Mouse (Mus musculus): Measurements from ENCODE around the gene Adnp. TPM values are rescaled to one million over a fixed set of nuclear protein-coding genes. Genes with fewer than 3 reads are reported as not detected.
"Not testable (repeated sequence)": the region's sequence is repeated elsewhere in the genome, so short reads cannot be mapped to it uniquely, and the experiment has no call there.

Adnp gene
- polyA plus RNA-seq, 1 experiment from 2014 or later = 15.9 TPM

DNA sequence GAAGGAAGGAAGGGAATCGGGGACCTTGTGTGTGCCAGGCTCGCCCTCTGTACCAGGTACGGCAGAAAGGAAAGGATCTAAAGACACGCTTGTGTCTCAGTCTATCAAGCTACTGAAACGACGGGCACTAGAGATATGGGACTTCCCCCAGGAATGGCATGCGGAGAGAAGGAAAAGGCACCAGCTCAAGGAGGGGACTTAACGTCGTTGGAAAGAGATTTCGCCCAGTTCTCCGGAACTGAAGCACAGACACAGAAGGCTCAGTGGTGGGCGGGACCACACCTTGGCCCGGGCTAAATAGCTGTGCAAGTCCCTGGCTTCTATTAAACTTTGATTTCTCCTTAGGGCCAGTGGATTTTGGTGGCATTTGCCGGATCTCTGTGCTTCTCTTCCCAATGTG, 44.9 kb downstream of the Adnp start:
- 12% methylated on average over 14 of the region's 14 CpGs for WGBS

DNA sequence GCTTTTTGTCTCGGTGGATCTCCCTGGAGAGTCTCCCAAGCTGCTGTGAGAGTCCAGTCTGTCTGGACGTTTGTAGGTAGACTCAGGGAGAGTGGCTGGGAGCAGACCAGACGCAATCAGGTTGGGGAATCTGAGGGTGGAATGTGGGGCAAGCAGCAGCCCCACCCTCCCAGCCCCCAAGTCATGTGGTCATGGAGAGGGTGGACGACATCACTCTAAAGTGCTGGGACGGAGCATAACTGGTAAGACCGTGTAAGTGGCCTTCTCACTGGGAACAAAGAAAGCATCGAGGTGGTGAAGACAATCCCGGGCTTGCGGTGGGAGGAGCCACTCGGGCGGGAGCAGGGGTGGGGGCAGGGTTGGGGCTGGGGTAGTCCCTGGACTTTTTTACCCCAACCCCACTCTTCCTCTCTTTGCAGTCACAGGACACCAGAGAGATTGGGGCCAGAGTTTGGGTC, 45.4 kb downstream of the Adnp start:
- Histone ChIP-seq H3K4me2 (peak overlapping the region; percentile 35), H3K27ac (no peak overlapping the region), H3K9ac (no peak overlapping the region), H3K27me3 (replicated peaks) (no peaks in the 10 kb centered on the region), H3K9me3 (no peaks in the 10 kb centered on the region), H3K36me3 (replicated peaks) (no peaks in the 10 kb centered on the region), H3K4me1 (peaks cover 16% of the 10 kb centered on the region), H3K4me3 (peak overlapping the region; percentile 13; the same call in 1 of the 2 replicates)
- ATAC-seq (replicated peaks) = no peak
- 1% methylated on average over 11 of the region's 11 CpGs for WGBS

More for the DNA sequence above, 44.9 kb downstream of the Adnp start:
- Histone ChIP-seq H3K4me2 (peak overlapping the region; percentile 35), H3K36me3 (replicated peaks) (no peaks in the 10 kb centered on the region), H3K4me1 (peaks cover 16% of the 10 kb centered on the region), H3K4me3 (peak overlapping the region; percentile 13; the same call in 1 of the 2 replicates), H3K9ac (no peak overlapping the region), H3K27ac (no peak overlapping the region), H3K27me3 (replicated peaks) (no peaks in the 10 kb centered on the region), H3K9me3 (no peaks in the 10 kb centered on the region)
- ATAC-seq (replicated peaks) = no peak

DNA sequence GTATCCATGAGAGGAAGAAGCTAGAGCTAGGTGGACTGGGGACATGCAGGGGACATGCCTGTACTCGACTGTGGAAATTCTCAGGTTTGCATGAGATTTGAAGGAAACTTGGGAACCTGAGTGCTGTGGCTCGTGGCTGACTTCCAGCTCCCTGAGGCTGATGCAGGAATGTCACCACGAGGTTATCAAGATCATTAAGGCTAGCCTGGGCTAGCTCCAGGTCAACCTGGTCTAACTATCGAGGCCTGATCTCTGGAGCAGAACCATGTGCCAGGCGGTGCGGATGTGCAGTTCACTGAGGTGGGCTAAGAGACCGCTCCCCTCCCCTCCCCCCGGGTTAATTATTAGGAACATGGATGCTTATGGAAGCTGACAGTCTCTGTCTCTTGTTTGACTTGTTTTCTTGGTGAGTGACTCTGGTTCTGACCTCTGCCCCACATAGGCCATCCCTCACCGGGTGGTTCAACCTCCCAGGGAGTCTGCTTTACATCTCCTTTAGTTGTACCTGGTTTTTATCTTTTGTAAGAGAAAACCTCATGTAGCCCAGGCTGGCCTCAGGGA, 46.5 kb downstream of the Adnp start:
- Histone ChIP-seq H3K4me3 (no peak overlapping the region), H3K4me2 (no peak overlapping the region), H3K4me1 (peaks cover 16% of the 10 kb centered on the region), H3K9me3 (no peaks in the 10 kb centered on the region), H3K9ac (no peak overlapping the region), H3K36me3 (replicated peaks) (no peaks in the 10 kb centered on the region), H3K27me3 (replicated peaks) (no peaks in the 10 kb centered on the region), H3K27ac (no peak overlapping the region)
- ATAC-seq (replicated peaks) = no peak
- WGBS = 82% methylated on average over 9 of the region's 9 CpGs

DNA sequence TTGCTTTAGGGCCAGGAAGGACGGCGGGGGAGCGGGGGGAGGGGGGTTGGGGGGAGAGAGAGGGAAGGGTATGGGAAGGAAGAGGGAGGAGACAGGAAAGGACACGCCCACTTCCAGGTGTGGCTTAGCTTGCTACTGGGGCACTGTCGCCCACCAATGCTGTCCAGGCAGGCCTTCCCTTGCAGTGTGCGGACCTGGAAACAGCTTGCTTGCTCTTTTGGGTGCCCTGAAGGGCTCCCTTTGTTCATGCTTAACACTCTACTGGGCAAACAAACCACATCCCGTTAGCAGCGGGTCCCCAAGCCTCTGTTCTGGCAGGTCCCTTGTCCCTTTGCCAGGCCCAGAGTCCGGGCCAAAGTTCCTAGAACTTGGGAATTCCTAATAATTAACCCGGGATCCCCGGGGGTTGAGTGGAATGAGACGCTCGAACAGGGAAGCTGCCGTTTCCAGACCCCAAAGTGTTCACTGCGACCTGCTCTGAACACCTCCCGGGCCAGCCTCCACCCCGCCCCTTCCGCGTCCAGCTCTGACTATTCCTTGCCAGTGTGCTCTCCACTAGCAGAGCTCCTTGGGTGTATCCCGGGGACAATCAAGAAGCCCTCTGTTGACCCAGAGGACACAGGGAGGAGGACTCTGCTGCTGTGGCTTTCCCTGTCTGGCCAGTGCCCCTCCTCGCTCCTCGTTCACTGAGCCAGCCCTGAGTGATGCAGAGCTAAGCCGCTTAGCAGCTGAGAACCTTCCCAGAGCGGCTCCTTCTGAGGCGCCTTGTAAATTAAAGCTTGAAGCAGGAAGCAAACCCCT, 47.8 kb downstream of the Adnp start:
- 3% methylated on average over 24 of the region's 25 CpGs for WGBS
- peaks cover 22% of the 10 kb centered on the region for H3K4me1 ChIP-seq
- H3K36me3 ChIP-seq (replicated peaks) = no peaks in the 10 kb centered on the region
- H3K27ac ChIP-seq = 0 out of 2 replicates have a peak overlapping the region, but pooled peaks have one; percentile 21
- H3K4me3 ChIP-seq = no peak overlapping the region
- peak overlapping the region; percentile 40 for H3K4me2 ChIP-seq
- H3K27me3 ChIP-seq (replicated peaks) = no peaks in the 10 kb centered on the region
- no peak for ATAC-seq (replicated peaks)
- no peaks in the 10 kb centered on the region for H3K9me3 ChIP-seq
- H3K9ac ChIP-seq = no peak overlapping the region

DNA sequence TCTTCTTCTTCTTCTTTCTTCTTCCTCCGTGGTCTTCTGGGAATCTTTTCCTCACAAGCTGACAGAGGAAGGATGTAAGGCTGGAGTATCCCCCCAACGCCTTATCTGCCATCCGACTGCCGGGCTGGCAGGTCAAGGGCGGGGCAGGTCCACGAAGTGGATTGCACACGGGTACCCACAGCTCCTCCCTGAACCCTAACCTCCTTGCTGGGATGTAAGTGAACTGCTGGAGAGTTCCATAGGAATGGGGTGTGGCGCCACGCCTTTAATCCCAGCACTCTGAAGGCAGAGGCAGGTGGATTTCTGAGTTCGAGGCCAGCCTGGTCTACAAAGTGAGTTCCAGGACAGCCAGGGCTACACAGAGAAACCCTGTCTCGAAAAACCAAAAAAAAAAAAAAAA, 48.9 kb downstream of the Adnp start:
- H3K36me3 ChIP-seq (replicated peaks); ATAC-seq (replicated peaks); H3K4me3 ChIP-seq; H3K9ac ChIP-seq; H3K9me3 ChIP-seq; H3K4me2 ChIP-seq; H3K27me3 ChIP-seq (replicated peaks); H3K27ac ChIP-seq: not testable (repeated sequence)
- WGBS = 61% methylated on average over 9 of the region's 11 CpGs
- H3K4me1 ChIP-seq = peaks cover 22% of the 10 kb centered on the region

DNA sequence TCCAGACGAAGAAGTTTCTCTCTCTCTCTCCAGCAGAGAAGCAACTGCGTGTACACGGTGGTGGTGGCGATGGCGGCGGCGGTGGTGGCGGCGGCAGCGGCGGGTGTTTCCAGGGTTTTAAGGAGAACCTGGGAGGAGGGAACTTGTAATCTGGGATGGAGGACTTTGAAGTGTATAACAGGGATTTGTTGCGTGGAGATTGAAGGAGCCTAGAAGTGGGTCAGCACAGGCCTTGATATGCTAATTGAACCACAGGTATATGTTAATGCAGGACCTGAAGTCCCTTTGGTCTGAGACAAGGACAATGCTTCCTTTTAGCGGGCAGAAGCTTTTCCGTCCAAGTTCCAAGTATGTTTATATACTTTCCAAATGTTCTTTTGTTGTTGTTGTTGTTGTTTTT, 50.6 kb downstream of the Adnp start:
- peaks cover 15% of the 10 kb centered on the region for H3K4me1 ChIP-seq
- no peak for ATAC-seq (replicated peaks)
- H3K9ac ChIP-seq = no peak overlapping the region
- no peaks in the 10 kb centered on the region for H3K27me3 ChIP-seq (replicated peaks)
- no peaks in the 10 kb centered on the region for H3K9me3 ChIP-seq
- H3K4me2 ChIP-seq = no peak overlapping the region
- H3K4me3 ChIP-seq = no peak overlapping the region
- 23% methylated on average over 14 of the region's 14 CpGs for WGBS
- no peaks in the 10 kb centered on the region for H3K36me3 ChIP-seq (replicated peaks)
- no peak overlapping the region for H3K27ac ChIP-seq

DNA sequence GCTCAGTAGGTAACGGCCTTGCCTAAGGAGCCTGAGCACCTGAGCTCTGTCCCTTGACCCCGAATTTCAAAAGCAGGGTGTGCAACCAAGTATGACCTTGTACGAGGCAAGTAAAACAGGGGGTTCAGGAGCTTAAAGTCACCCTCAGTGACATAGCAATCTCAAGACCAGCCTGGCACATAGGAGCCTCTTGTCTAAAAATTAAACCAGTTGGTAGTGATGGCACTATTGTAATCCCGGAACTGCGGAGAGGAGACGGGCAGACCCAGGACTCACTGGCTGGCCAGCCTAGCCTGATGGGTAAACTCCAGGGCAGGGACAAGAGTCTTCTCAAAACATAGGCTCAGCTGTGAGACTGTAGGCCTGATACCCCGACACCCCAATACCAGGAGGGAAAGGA, 51.2 kb downstream of the Adnp start:
- WGBS = 85% methylated on average over 7 of the region's 7 CpGs
- peaks cover 13% of the 10 kb centered on the region for H3K4me1 ChIP-seq
- H3K9me3 ChIP-seq = no peaks in the 10 kb centered on the region

DNA sequence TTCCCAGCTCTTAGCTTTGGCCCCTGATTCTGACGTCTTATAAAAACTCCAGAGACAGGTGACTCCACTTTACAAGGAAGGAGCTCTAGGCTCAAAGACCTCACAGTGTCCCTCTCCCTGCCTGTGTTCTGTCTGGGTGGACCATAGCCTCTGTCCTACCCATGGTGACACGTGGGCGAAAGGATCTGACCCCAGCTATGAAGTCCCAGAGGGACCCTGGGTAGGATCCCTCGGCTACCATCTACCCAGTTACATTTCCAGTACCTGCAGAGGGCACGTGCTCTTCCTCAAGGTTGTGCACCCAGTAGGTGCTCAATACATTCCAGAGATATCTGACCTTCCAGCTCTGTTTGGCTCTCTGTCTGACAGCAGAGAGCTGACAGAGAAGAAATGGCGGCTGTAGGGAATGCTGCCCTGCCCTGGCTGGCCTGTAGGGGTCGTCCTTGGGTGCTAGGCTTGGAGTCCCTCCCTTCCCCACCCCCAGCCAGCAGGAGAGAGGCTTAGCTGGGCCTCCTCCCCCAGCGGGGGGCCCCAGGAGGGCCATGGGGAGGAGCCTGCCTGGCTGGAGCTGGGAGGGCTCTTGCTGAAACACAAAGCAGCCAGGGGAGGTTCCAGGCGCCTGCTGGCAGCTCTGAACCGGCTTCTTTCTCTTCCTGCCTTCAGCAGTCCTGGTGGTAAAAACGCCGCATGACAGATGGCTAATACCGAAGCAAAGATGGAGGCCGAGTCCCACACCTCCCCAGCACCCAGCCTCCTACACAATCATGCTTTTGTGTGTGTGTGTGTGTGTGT, 52.6 kb downstream of the Adnp start:
- Histone ChIP-seq H3K36me3 (replicated peaks) (no peaks in the 10 kb centered on the region), H3K27me3 (replicated peaks) (no peaks in the 10 kb centered on the region), H3K4me3 (no peak overlapping the region), H3K9ac (no peak overlapping the region), H3K27ac (peak overlapping the region; percentile 51), H3K4me2 (peak overlapping the region; percentile 18), H3K4me1 (peaks cover 11% of the 10 kb centered on the region), H3K9me3 (no peaks in the 10 kb centered on the region)
- peak; percentile 84 for ATAC-seq (replicated peaks)
- 17% methylated on average over 14 of the region's 14 CpGs for WGBS

More for the DNA sequence above, 51.2 kb downstream of the Adnp start:
- Histone ChIP-seq H3K4me2 (no peak overlapping the region), H3K36me3 (replicated peaks) (no peaks in the 10 kb centered on the region), H3K9ac (no peak overlapping the region), H3K4me3 (no peak overlapping the region), H3K27me3 (replicated peaks) (no peaks in the 10 kb centered on the region), H3K27ac (no peak overlapping the region)
- no peak for ATAC-seq (replicated peaks)

DNA sequence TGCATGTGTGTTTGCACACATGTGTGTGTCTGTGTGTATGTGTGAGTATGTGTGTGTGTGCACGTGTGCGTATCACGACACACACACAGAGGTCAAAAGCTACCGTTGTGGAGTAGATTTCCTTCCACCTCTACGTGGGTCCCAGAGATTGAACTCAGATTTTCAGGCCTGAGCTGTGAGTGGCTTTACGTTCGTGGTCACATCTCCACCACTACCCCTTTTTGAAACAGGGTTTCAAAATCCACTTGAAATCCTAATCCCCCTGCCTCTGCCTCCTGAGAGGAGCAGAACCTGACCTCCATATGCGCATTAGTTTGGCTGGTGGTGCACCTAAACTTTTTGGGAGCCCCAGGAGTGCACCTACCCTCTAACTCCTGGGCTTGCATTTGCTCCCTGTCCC, 57.7 kb downstream of the Adnp start:
- Histone ChIP-seq H3K36me3 (replicated peaks) (no peaks in the 10 kb centered on the region), H3K9me3 (no peaks in the 10 kb centered on the region), H3K4me3 (no peak overlapping the region), H3K27ac (no peak overlapping the region), H3K9ac (no peak overlapping the region), H3K4me2 (no peak overlapping the region), H3K4me1 (peaks cover 1% of the 10 kb centered on the region), H3K27me3 (replicated peaks) (no peaks in the 10 kb centered on the region)
- WGBS = 91% methylated on average over 8 of the region's 8 CpGs
- ATAC-seq (replicated peaks) = no peak

DNA sequence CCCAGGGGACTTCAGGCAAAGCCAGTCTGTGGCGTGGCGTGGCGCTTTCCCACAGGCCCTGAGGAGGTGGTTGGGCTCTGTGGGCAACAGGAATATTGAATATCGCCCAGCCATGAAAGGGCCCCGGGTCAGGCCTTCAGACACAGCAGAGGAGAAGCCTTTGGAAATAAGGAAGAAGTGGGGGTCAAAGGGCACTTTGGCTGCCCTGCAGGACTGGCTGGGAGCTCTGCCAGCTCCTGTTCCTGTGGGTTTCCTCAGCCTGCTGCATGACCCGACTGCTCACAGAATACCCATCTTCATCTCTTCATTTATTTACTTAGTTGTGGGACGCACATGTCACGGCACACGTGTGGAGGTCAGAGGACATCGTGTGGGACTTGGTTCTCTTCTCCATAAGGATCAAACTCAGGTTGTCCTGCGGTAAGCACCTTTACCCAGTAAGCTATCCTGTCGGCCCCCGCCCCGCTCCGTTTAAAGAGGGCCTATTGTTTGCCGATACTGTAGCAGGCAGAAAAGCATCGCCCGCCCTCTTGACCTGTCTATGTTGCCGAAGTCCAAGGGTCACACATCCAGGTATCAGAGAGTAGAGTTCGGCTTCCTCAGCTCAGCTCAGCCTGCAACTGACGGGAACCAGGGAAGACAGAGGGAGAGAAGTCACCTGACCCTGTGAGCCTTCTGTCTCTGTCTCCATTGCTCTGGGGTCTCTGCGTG, 59.0 kb downstream of the Adnp start:
- no peak overlapping the region for H3K4me2 ChIP-seq
- H3K4me3 ChIP-seq = no peak overlapping the region
- H3K4me1 ChIP-seq = peaks cover 5% of the 10 kb centered on the region; the same call in 1 of the 2 replicates
- ATAC-seq (replicated peaks) = no peak
- no peaks in the 10 kb centered on the region for H3K27me3 ChIP-seq (replicated peaks)
- 69% methylated on average over 22 of the region's 22 CpGs for WGBS
- no peak overlapping the region for H3K27ac ChIP-seq
- H3K9me3 ChIP-seq = no peaks in the 10 kb centered on the region
- no peak overlapping the region for H3K9ac ChIP-seq
- H3K36me3 ChIP-seq (replicated peaks) = no peaks in the 10 kb centered on the region

DNA sequence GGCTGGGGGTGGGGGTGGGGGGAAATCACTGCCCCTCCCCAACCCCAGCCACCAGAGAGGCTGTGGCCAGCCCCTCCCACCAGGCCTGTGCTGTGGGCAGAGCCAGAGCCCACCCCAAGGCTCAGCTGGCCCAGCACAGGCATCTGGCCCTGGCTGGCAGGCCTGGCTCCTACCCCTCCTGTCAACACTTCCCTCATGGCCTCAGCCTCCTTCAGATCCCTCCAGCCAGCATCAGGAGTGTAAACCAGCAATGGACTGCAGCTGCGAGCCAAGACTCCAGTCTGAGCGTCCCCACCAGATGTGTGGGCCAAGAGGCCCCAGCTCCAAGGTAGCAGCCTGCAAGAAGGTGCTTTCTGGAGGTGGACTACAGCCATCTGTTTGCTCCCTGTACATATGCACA, 61.5 kb downstream of the Adnp start:
- Histone ChIP-seq H3K4me1 (peaks cover 5% of the 10 kb centered on the region; the same call in 1 of the 2 replicates), H3K27me3 (replicated peaks) (no peaks in the 10 kb centered on the region), H3K27ac (no peak overlapping the region), H3K9me3 (no peaks in the 10 kb centered on the region), H3K4me2 (no peak overlapping the region), H3K9ac (no peak overlapping the region), H3K4me3 (no peak overlapping the region), H3K36me3 (replicated peaks) (no peaks in the 10 kb centered on the region)
- 76% methylated on average over 2 of the region's 2 CpGs for WGBS
- ATAC-seq (replicated peaks) = no peak

DNA sequence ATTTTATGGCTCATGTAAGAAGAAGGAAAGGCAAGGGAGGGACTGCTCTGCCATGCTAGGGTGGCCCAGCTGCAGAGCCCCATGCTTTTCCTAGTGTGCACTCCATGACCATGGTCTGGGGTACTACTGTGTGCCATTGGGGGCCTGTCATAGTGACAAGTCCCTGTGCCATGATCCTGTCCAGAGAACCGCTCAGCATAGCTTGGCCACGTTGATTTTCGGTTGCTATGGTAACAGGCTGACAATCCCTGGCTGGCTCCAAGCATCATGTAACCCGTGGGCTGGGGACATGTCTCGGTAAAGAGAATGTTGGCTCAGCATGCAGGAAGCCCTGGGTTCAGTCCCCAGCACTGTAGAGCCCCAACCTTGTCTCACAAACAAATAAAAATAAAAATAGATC, 63.1 kb downstream of the Adnp start:
- no peak overlapping the region for H3K9ac ChIP-seq
- H3K4me3 ChIP-seq = no peak overlapping the region
- 25% methylated on average over 5 of the region's 5 CpGs for WGBS
- ATAC-seq (replicated peaks) = peak; percentile 67
- no peaks in the 10 kb centered on the region for H3K9me3 ChIP-seq
- no peaks in the 10 kb centered on the region for H3K27me3 ChIP-seq (replicated peaks)
- no peak overlapping the region for H3K4me2 ChIP-seq
- peaks cover 5% of the 10 kb centered on the region; the same call in 1 of the 2 replicates for H3K4me1 ChIP-seq
- 0 out of 2 replicates have a peak overlapping the region, but pooled peaks have one; percentile 27 for H3K27ac ChIP-seq
- no peaks in the 10 kb centered on the region for H3K36me3 ChIP-seq (replicated peaks)

Data from midbrain, embryonic 15.5 days (tissue).